Mouse (Mus musculus) cortical plate, adult 2 months (tissue): Measurements from ENCODE around the gene Nox1.
A peak's percentile ranks its signal among the peaks of the same experiment; 100 is the strongest.

ENCODE experiments used
- CTCF ChIP-seq: fragments of 200-500 bp; IDR thresholded peaks from 2 replicates; pipeline ENCODE4 v1.5.1; 2011; ENCODE audit warnings: mild to moderate bottlenecking, control low read depth, low read length; ENCODE audit not compliant: insufficient read depth; ENCODE audit errors: extremely low read depth
- POLR2A ChIP-seq: fragments of 200-500 bp; IDR thresholded peaks from 2 replicates; pipeline ENCODE4 v1.6.1; 2011; ENCODE audit warnings: mild to moderate bottlenecking, low read length, control low read depth; ENCODE audit not compliant: insufficient read depth; ENCODE audit errors: extremely low read depth

GRCm38 (mm10) chrX:134058987-134059712, 162.6 kb downstream of the Nox1 start, which contains the start of gene Cstf2:
- TF ChIP-seq CTCF (no peak), POLR2A (peak; percentile 54; the same call in 1 of the 2 replicates)
